Mouse (Mus musculus): ENCODE measurements around the gene Anapc2. TPM values are rescaled to one million over a fixed set of nuclear protein-coding genes. Genes with fewer than 3 reads are reported as not detected.
A peak's percentile ranks its signal among the peaks of the same experiment; 100 is the strongest.
"Not testable (repeated sequence)": the region's sequence is repeated elsewhere in the genome, so short reads cannot be mapped to it uniquely, and the experiment has no call there.

Gene Anapc2
- total and polyA plus RNA-seq, 2 experiments from 2014 or later: 46.7 to 105 TPM

- TF ChIP-seq CTCF (IDR thresholded peaks at IDR 0.05; ENCODE audit: low read depth): peak; percentile 54
Observed at GRCm38 (mm10) chr2:25252331-25252730, 19.9 kb upstream of the Anapc2 start.

GRCm38 (mm10) chr2:25255284-25255779, 16.9 kb upstream of the Anapc2 start, which contains the start of gene Tmem203:
Gene Tmem203, plus strand, starts transcription at chr2:25255439.
- Histone ChIP-seq H3K27me3 (ENCODE audit: insufficient read depth, low read length) (no peaks in the 10 kb centered on the region), H3K36me3 (ENCODE audit: insufficient read depth, low read length) (peaks cover 10% of the 10 kb centered on the region; the same call in 1 of the 2 replicates), H3K27ac (peak within 1 kb of the TSS; percentile 84), H3K4me1 (ENCODE audit: insufficient read depth, low read length) (peaks cover 13% of the 10 kb centered on the region), H3K4me2 (ENCODE audit: low read depth, low read length) (peak within 1 kb of the TSS; percentile 76), H3K9ac (replicated peaks; ENCODE audit: low read length) (peak within 1 kb of the TSS; percentile 79), H3K9me3 (ENCODE audit: low read length) (no peaks in the 10 kb centered on the region), H3K4me3 (ENCODE audit: low read length) (peak within 1 kb of the TSS; percentile 89)
- ATAC-seq (peak; percentile 91), DNase-seq (ENCODE audit: low spot score) (peak; percentile 94)
- 0% methylated on average over 39 of the region's 39 CpGs for WGBS
- TF ChIP-seq CTCF (IDR thresholded peaks at IDR 0.05; ENCODE audit: low read depth): no peak

More at GRCm38 (mm10) chr2:25252331-25252730, 19.9 kb upstream of the Anapc2 start:
- 85% methylated on average over 1 of the region's 1 CpGs for WGBS
- Histone ChIP-seq H3K9me3 (ENCODE audit: low read length) (no peaks in the 10 kb centered on the region), H3K4me3 (ENCODE audit: low read length) (no peak overlapping the region), H3K27me3 (ENCODE audit: insufficient read depth, low read length) (no peaks in the 10 kb centered on the region), H3K4me1 (ENCODE audit: insufficient read depth, low read length) (peaks cover 13% of the 10 kb centered on the region), H3K4me2 (ENCODE audit: low read depth, low read length) (no peak overlapping the region), H3K9ac (replicated peaks; ENCODE audit: low read length) (no peak overlapping the region), H3K27ac (no peak overlapping the region), H3K36me3 (ENCODE audit: insufficient read depth, low read length) (peaks cover 10% of the 10 kb centered on the region; the same call in 1 of the 2 replicates)
- ATAC-seq (no peak), DNase-seq (ENCODE audit: low spot score) (no peak)

GRCm38 (mm10) chr2:25256443-25257109, 15.7 kb upstream of the Anapc2 start:
- H3K9ac ChIP-seq (replicated peaks; ENCODE audit: low read length): peak overlapping the region; percentile 79
- not testable (repeated sequence) for H3K27ac ChIP-seq; H3K36me3 ChIP-seq (ENCODE audit: insufficient read depth, low read length); H3K9me3 ChIP-seq (ENCODE audit: low read length); DNase-seq (ENCODE audit: low spot score); H3K27me3 ChIP-seq (ENCODE audit: insufficient read depth, low read length); ATAC-seq
- peak; percentile 44 for TF ChIP-seq CTCF (IDR thresholded peaks at IDR 0.05; ENCODE audit: low read depth)
- H3K4me3 ChIP-seq (ENCODE audit: low read length): peak overlapping the region; percentile 89
- 57% methylated on average over 11 of the region's 12 CpGs for WGBS
- peaks cover 13% of the 10 kb centered on the region for H3K4me1 ChIP-seq (ENCODE audit: insufficient read depth, low read length)
- H3K4me2 ChIP-seq (ENCODE audit: low read depth, low read length): peak overlapping the region; percentile 76

GRCm38 (mm10) chr2:25257250-25257649, 15.0 kb upstream of the Anapc2 start:
- WGBS: 87% methylated on average over 5 of the region's 5 CpGs

GRCm38 (mm10) chr2:25258887-25259286, 13.4 kb upstream of the Anapc2 start:
- Histone ChIP-seq H3K36me3 (ENCODE audit: insufficient read depth, low read length) (no peaks in the 10 kb centered on the region), H3K4me2 (ENCODE audit: low read depth, low read length) (no peak overlapping the region), H3K4me3 (ENCODE audit: low read length) (no peak overlapping the region), H3K9me3 (ENCODE audit: low read length) (no peaks in the 10 kb centered on the region), H3K4me1 (ENCODE audit: insufficient read depth, low read length) (peaks cover 18% of the 10 kb centered on the region), H3K27ac (no peak overlapping the region), H3K9ac (replicated peaks; ENCODE audit: low read length) (no peak overlapping the region), H3K27me3 (ENCODE audit: insufficient read depth, low read length) (no peaks in the 10 kb centered on the region)
- ATAC-seq (no peak), DNase-seq (ENCODE audit: low spot score) (no peak)
- WGBS: 67% methylated on average over 2 of the region's 2 CpGs
- peak; percentile 60 for TF ChIP-seq CTCF (IDR thresholded peaks at IDR 0.05; ENCODE audit: low read depth)

More at GRCm38 (mm10) chr2:25257250-25257649, 15.0 kb upstream of the Anapc2 start:
- not testable (repeated sequence) for ATAC-seq; H3K9ac ChIP-seq (replicated peaks; ENCODE audit: low read length); H3K27ac ChIP-seq; H3K9me3 ChIP-seq (ENCODE audit: low read length); H3K36me3 ChIP-seq (ENCODE audit: insufficient read depth, low read length); H3K27me3 ChIP-seq (ENCODE audit: insufficient read depth, low read length); H3K4me3 ChIP-seq (ENCODE audit: low read length); H3K4me2 ChIP-seq (ENCODE audit: low read depth, low read length); DNase-seq (ENCODE audit: low spot score)
- H3K4me1 ChIP-seq (ENCODE audit: insufficient read depth, low read length): peaks cover 13% of the 10 kb centered on the region

- no peaks in the 10 kb centered on the region for H3K36me3 ChIP-seq (ENCODE audit: insufficient read depth, low read length)
- no peak for TF ChIP-seq CTCF (IDR thresholded peaks at IDR 0.05; ENCODE audit: low read depth)
- peak overlapping the region; percentile 76 for H3K4me2 ChIP-seq (ENCODE audit: low read depth, low read length)
- ATAC-seq: no peak
- 43% methylated on average over 11 of the region's 12 CpGs for WGBS
- peaks cover 33% of the 10 kb centered on the region for H3K4me1 ChIP-seq (ENCODE audit: insufficient read depth, low read length)
- peak overlapping the region; percentile 79 for H3K27ac ChIP-seq
- H3K9ac ChIP-seq (replicated peaks; ENCODE audit: low read length): peak overlapping the region; percentile 28; the same call in 1 of the 2 replicates
- DNase-seq (ENCODE audit: low spot score): no peak
- H3K27me3 ChIP-seq (ENCODE audit: insufficient read depth, low read length): no peaks in the 10 kb centered on the region
- peak overlapping the region; percentile 60 for H3K4me3 ChIP-seq (ENCODE audit: low read length)
- H3K9me3 ChIP-seq (ENCODE audit: low read length): no peaks in the 10 kb centered on the region
Observed at GRCm38 (mm10) chr2:25261870-25262269, 10.4 kb upstream of the Anapc2 start.

- WGBS: under 1% methylated on average over 39 of the region's 39 CpGs
Observed at GRCm38 (mm10) chr2:25262291-25262767, 9.9 kb upstream of the Anapc2 start, which contains the start of gene Tprn. Gene Tprn, plus strand, starts transcription at chr2:25262618.

More at GRCm38 (mm10) chr2:25262291-25262767, 9.9 kb upstream of the Anapc2 start, which contains the start of gene Tprn:
- ATAC-seq: peak; percentile 97
- Histone ChIP-seq H3K9me3 (ENCODE audit: low read length) (no peaks in the 10 kb centered on the region), H3K4me3 (ENCODE audit: low read length) (peak within 1 kb of the TSS; percentile 60), H3K4me1 (ENCODE audit: insufficient read depth, low read length) (peaks cover 38% of the 10 kb centered on the region), H3K9ac (replicated peaks; ENCODE audit: low read length) (peak within 1 kb of the TSS; percentile 66), H3K27ac (peak within 1 kb of the TSS; percentile 79), H3K4me2 (ENCODE audit: low read depth, low read length) (peak within 1 kb of the TSS; percentile 76), H3K36me3 (ENCODE audit: insufficient read depth, low read length) (no peaks in the 10 kb centered on the region), H3K27me3 (ENCODE audit: insufficient read depth, low read length) (no peaks in the 10 kb centered on the region)
- peak; percentile 98 for DNase-seq (ENCODE audit: low spot score)
- no peak; the same call in 1 of the 2 replicates for TF ChIP-seq CTCF (IDR thresholded peaks at IDR 0.05; ENCODE audit: low read depth)
